Mouse (Mus musculus) cortical plate, adult 2 months (tissue): ENCODE measurements at regions not wholly inside any gene's neighbourhood (a gene's known extent, or its start where the extent isn't known, plus 50 kb on each side); places are given as distances from the start of the nearest gene placed in this dataset.

Source experiments
- CTCF ChIP-seq: fragments of 200-500 bp; IDR thresholded peaks from 2 replicates; pipeline ENCODE4 v1.5.1; 2011; ENCODE audit warnings: mild to moderate bottlenecking, control low read depth, low read length; ENCODE audit not compliant: insufficient read depth; ENCODE audit errors: extremely low read depth
- POLR2A ChIP-seq: fragments of 200-500 bp; IDR thresholded peaks from 2 replicates; pipeline ENCODE4 v1.6.1; 2011; ENCODE audit warnings: mild to moderate bottlenecking, low read length, control low read depth; ENCODE audit not compliant: insufficient read depth; ENCODE audit errors: extremely low read depth

- TF ChIP-seq CTCF = no peak
- TF ChIP-seq POLR2A = no peak
These were observed 405.3 kb upstream of the Clint1 start for GRCm38 (mm10) chr11:45446512-45446911.
